In genomic region chr17:71256806-71257536, GRCm38 (mm10) we compare ENCODE assay signal across 11 mouse cellular contexts. TPM values are rescaled to one million over a fixed set of nuclear protein-coding genes. Genes with fewer than 3 reads are reported as not detected.
DNase-seq lines count a peak whose midpoint lies in the region; ATAC-seq and TF ChIP-seq lines count a peak whose summit lies in the region.
"Had no signal": no experiment of that assay in that cellular context is flagged by ENCODE, and none has a peak within 500 bp of the region (broad histone marks: within the 10 kb centered on the region; RNA-seq: fewer than 3 reads in every experiment).

No protein-coding gene starts in this region.

- peaks cover 81% of the 10 kb centered on the region for H3K4me1 ChIP-seq in heart, embryonic 10.5 days
- H3K4me1 ChIP-seq in heart, embryonic 11.5 days (ENCODE audit: control insufficient read depth, insufficient read depth, low read length): peaks cover 34% of the 10 kb centered on the region

- no peak overlapping the region for H3K4me3 ChIP-seq in heart, embryonic 10.5 days
- no peak overlapping the region for H3K4me3 ChIP-seq in heart, embryonic 11.5 days (ENCODE audit: low read depth, low read length)
- H3K4me3 ChIP-seq in myocyte: no peak overlapping the region

- no peak overlapping the region for H3K4me2 ChIP-seq in heart, embryonic 11.5 days
- H3K4me2 ChIP-seq in myocyte (ENCODE audit: low read depth): peak overlapping the region; percentile 55

- ATAC-seq in heart, embryonic 11.5 days (replicated peaks; ENCODE audit: insufficient number of reproducible peaks, low FRiP score, low TSS enrichment): no peak
- no peak for ATAC-seq in inflammation-experienced regulatory T-cells, adult 6 months

- WGBS in heart, embryonic 10.5 days: 81% methylated on average over 13 of the region's 13 CpGs
- 77% methylated on average over 13 of the region's 13 CpGs for WGBS in heart, embryonic 11.5 days (ENCODE audit: insufficient replicate concordance)

- H3K27ac ChIP-seq in heart, embryonic 10.5 days: peak overlapping the region; percentile 78; the same call in 1 of the 2 replicates
- H3K27ac ChIP-seq in heart, embryonic 11.5 days (ENCODE audit: low read depth, low read length): no peak overlapping the region

- peaks cover 34% of the 10 kb centered on the region for H3K36me3 ChIP-seq in heart, embryonic 10.5 days
- H3K36me3 ChIP-seq in heart, embryonic 11.5 days (ENCODE audit: control insufficient read depth, insufficient read depth, low read length): peaks cover 8% of the 10 kb centered on the region
- no peaks in the 10 kb centered on the region for H3K36me3 ChIP-seq in myocyte (ENCODE audit: control insufficient read depth, insufficient read depth)

- H3K27me3 ChIP-seq in heart, embryonic 10.5 days (ENCODE audit: insufficient read depth, poor library complexity, severe bottlenecking): no peaks in the 10 kb centered on the region
- H3K27me3 ChIP-seq in heart, embryonic 11.5 days (ENCODE audit: control insufficient read depth, insufficient read depth, low read length): no peaks in the 10 kb centered on the region
- H3K27me3 ChIP-seq in myocyte (ENCODE audit: control insufficient read depth, insufficient read depth, insufficient read length): no peaks in the 10 kb centered on the region

- no peaks in the 10 kb centered on the region for H3K9me3 ChIP-seq in heart, embryonic 10.5 days
- H3K9me3 ChIP-seq in heart, embryonic 11.5 days (replicated peaks; ENCODE audit: control insufficient read depth, low read length): no peaks in the 10 kb centered on the region

- no peak for DNase-seq in heart, embryonic 10.5 days (ENCODE audit: low spot score)
- peak; percentile 36 for DNase-seq in Muller cell, postnatal 12 days (ENCODE audit: inconsistent ontology term)
- peak; percentile 72 for DNase-seq in heart, postnatal 4 days
- DNase-seq in gastrocnemius, postnatal 10 days: no peak
- DNase-seq in spleen, postnatal 4 days (ENCODE audit: low spot score in 2 of 2): no peak
- DNase-seq: adrenal gland, postnatal 25 days; gastrocnemius, postnatal 14 days; kidney, postnatal 36 days had no signal

- H3ac ChIP-seq in myocyte (ENCODE audit: control insufficient read depth, insufficient read length): no peak overlapping the region

- no peaks in the 10 kb centered on the region for H3K79me2 ChIP-seq in myocyte (ENCODE audit: control insufficient read depth, insufficient read depth)

- TF ChIP-seq POLR2A in myocyte (IDR thresholded peaks at IDR 0.05; ENCODE audit: insufficient read length, low read depth): no peak

- no peak overlapping the region for H3K9ac ChIP-seq in heart, embryonic 11.5 days (ENCODE audit: low read depth, low read length)

TF ChIP-seq in myocyte, 11 proteins besides CTCF, POLR2A, EP300 and RAD21:
- no peak for TF ChIP-seq E2F4 (IDR thresholded peaks at IDR 0.05; ENCODE audit: insufficient read depth)
- TF ChIP-seq MYOG (IDR thresholded peaks at IDR 0.05; ENCODE audit: control insufficient read depth in 1 of 3, insufficient read depth in 1 of 3, insufficient read length in 2 of 3, low read depth in 2 of 3): no peak
- no peak for TF ChIP-seq TCF12 (IDR thresholded peaks at IDR 0.05; ENCODE audit: insufficient read depth, poor library complexity, severe bottlenecking)
- TF ChIP-seq SRF (IDR thresholded peaks at IDR 0.05; ENCODE audit: control insufficient read depth, insufficient read length, low read depth): no peak
- no peak for TF ChIP-seq REST (IDR thresholded peaks at IDR 0.05; ENCODE audit: insufficient read depth, insufficient read length)
- TF ChIP-seq MYOD1 (IDR thresholded peaks at IDR 0.05; ENCODE audit: control insufficient read depth in 1 of 3, insufficient read length in 2 of 3, low read depth in 2 of 3): no peak
- TF ChIP-seq POLR2AphosphoS2 (IDR thresholded peaks at IDR 0.05; ENCODE audit: insufficient read length, low read depth): no peak
- TF ChIP-seq MAX (IDR thresholded peaks at IDR 0.05; ENCODE audit: low read depth): no peak
- TF ChIP-seq CEBPB (IDR thresholded peaks at IDR 0.05; ENCODE audit: insufficient read depth, poor library complexity, severe bottlenecking): no peak
- TF ChIP-seq USF1 (IDR thresholded peaks at IDR 0.05; ENCODE audit: low read depth): no peak
- no peak for TF ChIP-seq TCF3 (IDR thresholded peaks at IDR 0.05; ENCODE audit: insufficient read length, low read depth)

RNA-seq across cellular contexts. Expression of gene Emilin2, which starts 54.8 kb away (rescaled TPM):
- polyA plus RNA-seq in heart, embryonic 10.5 days (2016; fragmentation: Nextera tagmentation; extraction: Ambion mirVana): 66.9 and 119 TPM in 2 replicates
- 59.1 and 81.1 TPM in 2 replicates for polyA plus RNA-seq in heart, embryonic 11.5 days (2014; fragmentation: Nextera tagmentation; extraction: Ambion mirVana)
- 100 to 1,000 TPM; 169 to 172 TPM for total RNA-seq in heart, postnatal 4 days (2021)
- polyA plus RNA-seq in myocyte (2012; fragmentation: generic; extraction: Trizol): 3.2 TPM
- total RNA-seq in gastrocnemius, postnatal 10 days (2021): 10 to 100 TPM; 31.9 to 39.2 TPM
- under 1 TPM; 0.08 to 0.21 (median 0.15) TPM for polyA plus RNA-seq in inflammation-experienced regulatory T-cells, adult 6 months (2017; shearing (Covaris generic))

Comparison
In these comparisons a context has a peak if more than half of its experiments do, and no peak if none do; other contexts are left out.
1. DNase-seq: peak in Muller cell, postnatal 12 days (single experiment) and heart, postnatal 4 days (single experiment); none in heart, embryonic 10.5 days (single experiment), gastrocnemius, postnatal 10 days (single experiment) and spleen, postnatal 4 days (0 of 2).
2. RNA of gene Emilin2, which starts 54.8 kb away (polyA plus RNA-seq): 66.9 to 119 TPM in heart, embryonic 10.5 days and 59.1 to 81.1 TPM in heart, embryonic 11.5 days; 3.2 TPM in myocyte (single experiment) and 0.08 to 0.21 TPM in inflammation-experienced regulatory T-cells, adult 6 months; every median in the first group is over 10 times any median in the second.